Mouse (Mus musculus): ENCODE data around the gene Syt14.

Gene Syt14

DNA sequence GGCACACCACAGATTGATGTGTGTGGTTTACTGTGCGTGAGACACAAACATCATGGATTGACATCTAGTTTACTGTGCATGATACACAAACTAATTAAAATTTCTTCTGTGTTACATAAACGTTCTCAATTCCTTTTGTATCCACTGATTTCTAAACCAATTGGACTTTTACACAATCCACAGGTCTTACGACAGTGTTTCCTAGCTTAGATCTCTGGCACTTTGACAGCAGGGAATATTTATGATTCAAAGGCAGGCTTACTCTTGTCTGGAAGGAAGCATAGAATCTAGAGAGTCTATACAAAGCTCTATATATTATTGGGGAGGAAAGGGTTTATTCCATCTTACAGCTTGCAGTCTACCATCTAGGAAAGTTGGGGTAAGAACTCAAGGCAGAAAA, 171.1 kb downstream of the Syt14 start:
- no peak for DNase-seq (ENCODE audit: low read depth, low spot score)

DNA sequence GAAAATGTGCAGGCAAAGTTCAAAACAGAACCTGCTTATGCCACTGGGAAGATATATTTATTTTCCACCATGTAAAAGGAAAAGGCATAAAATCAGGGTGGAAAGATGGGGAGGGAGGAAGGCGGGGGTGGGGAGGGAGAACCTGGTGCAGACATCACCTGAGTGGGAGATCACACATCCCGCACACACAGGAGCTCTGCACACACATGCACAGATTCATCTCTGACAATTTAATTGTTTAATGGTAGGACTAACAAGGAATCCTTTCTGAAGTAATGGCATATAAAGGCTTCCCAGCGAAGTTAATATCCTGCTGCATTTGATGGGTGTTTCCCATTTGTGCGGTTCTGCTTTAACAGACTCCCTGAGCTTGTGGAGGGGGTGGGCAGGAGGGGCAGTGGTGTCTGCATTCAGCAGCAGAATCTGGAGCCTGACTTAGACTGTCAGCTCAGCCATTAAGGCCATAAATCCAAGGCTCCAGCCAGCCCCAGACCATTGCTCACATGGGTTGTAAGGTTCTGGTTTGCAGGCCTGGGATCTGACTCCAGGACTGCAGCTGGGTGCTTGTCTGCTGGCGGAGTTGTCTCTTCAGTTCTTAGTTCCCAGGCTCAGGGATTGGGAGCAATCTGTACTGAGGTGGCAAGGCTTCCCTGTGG, 174.1 kb downstream of the Syt14 start:
- no peak for DNase-seq (ENCODE audit: low read depth, low spot score)

DNA sequence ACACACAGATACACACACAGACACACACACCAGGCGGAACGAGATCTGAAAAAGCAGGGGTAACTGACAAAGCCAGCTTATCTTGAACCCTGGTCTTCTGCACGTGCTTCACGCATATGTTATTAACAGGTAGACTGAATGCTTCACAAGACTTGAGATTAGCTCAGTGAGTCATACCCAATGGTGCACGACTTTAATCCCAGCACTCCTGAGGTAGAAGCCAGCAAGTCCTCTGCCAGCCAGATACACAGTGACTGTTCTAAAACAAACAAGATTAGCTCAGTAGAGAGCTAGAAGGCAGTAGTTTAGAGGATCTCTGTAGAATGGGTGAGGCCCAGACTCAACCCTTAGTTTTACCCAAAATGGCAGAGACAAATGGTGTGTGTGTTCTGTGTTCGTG, 175.3 kb downstream of the Syt14 start:
- DNase-seq (ENCODE audit: low read depth, low spot score) = no peak

DNA sequence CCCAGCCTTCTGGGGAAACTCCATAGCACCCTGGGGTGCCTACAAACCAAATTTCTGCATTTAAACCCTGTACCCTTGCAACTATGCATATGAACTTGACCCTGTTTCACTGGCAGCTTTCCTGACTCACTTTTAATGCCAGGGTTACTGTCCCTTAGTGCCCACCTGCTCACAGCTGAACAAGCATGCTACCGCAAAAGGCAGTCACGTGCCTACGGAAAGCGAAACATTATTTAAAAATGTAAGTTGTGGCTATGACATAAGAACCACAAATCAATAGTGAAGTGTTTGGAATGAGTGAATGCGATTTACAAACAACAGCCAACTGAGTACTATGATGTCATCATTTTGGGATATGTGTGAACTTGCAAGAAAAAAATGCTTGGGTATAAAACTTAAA, 178.0 kb downstream of the Syt14 start:
- DNase-seq (ENCODE audit: low read depth, low spot score) = no peak

DNA sequence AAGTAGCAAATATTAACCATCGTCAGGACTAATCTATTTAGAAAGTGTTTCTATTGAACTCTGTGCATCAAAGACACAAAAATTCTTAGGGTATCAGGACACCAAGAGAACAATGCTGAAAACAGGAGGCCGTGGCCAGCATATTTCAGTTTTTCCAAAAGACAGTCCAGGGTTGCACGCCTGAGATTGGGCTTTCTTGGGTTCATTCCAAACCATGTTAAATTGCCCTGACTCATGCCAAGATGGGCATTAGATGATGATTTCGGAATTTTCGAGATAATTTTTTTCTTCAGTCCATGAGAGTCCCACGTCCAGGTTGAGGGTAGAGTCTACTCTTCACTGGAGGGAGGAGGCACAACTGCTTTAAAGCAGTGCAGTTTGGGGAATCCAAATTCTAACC, 178.6 kb downstream of the Syt14 start:
- no peak for DNase-seq (ENCODE audit: low read depth, low spot score)

DNA sequence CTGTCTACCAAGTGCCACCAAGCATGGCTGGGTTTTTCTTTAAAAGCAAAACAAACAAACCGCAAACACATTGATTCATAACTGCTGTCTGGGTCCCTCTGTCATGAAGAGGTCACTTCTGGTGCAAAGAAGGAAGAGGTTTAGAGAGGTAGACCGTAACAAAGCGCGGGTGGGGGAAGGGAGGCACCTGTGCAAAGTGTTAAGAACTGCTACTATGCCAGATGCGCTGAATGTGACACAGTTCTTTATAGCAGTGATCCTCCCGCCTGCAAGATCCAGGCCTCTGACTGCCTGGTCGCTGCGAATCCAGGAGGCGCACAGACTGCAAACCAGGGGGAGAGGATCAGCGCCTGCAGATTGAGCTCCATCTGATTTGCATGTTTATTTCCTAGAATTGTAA, 179.2 kb downstream of the Syt14 start:
- DNase-seq (ENCODE audit: low read depth, low spot score) = no peak

DNA sequence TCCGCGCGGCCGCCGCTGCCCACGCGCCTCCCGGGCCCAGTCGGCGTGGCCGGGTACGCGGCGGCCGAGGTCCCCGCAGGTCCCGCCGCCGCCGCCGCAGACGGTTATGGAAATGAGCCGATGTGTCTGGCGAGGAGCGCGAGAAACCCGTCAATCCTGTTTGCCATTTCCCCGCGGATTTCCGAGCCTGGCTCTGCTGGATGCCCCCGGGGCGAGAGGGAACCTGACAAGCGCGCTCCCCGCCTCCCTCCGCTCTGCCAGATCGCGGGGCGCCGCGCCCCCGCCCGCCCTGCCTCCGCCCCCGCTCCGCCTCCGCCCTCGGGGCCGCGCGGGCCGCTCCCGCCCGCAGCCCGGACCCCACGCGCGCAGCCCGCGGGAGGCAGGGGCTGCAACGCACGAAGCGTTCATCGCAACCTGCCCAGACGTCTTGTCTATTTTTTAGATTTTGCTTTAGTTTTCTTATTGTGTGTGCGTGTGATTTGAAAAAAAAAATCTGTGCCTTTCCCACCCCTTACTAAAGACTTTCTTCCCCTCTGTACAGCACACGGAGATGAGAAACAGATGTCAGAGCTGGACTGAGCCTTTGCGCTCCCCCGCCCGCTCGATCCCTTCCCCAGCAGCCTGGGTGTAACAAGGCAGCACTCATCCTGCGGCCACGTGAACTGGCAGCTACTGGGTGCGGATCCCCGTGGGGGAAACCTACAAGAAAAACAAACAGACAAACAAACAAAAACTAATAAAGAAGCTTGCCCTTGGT, 179.9 kb downstream of the Syt14 start, which contains the start of gene Sertad4:
Gene Sertad4 (minus strand): TSS at position 283 of the 757 bp plus-strand sequence.
- DNase-seq (ENCODE audit: low read depth, low spot score) = no peak

DNA sequence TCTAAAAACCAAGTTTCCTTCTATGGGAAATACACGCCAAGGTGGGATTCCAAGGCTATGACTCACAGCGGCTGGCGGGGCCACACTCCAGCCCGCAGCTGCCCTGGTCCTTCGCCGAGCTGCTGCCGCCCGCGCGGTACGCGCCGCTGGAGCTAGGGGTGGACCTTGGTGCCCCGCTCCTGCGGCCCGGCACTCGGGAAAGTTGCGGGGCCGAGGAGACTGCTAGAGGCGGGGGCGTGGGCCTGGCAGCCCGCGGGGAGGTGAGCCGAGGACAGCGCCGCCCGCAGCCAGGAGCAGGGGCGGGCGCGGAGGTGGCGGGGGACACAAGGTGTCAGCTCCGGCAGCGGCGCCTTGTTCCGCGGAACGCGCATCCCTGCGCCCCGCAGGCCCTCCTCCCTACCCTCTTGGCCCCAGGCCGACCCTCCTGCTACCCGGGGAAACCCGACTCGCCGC, 180.7 kb downstream of the Syt14 start:
- no peak for DNase-seq (ENCODE audit: low read depth, low spot score)

DNA sequence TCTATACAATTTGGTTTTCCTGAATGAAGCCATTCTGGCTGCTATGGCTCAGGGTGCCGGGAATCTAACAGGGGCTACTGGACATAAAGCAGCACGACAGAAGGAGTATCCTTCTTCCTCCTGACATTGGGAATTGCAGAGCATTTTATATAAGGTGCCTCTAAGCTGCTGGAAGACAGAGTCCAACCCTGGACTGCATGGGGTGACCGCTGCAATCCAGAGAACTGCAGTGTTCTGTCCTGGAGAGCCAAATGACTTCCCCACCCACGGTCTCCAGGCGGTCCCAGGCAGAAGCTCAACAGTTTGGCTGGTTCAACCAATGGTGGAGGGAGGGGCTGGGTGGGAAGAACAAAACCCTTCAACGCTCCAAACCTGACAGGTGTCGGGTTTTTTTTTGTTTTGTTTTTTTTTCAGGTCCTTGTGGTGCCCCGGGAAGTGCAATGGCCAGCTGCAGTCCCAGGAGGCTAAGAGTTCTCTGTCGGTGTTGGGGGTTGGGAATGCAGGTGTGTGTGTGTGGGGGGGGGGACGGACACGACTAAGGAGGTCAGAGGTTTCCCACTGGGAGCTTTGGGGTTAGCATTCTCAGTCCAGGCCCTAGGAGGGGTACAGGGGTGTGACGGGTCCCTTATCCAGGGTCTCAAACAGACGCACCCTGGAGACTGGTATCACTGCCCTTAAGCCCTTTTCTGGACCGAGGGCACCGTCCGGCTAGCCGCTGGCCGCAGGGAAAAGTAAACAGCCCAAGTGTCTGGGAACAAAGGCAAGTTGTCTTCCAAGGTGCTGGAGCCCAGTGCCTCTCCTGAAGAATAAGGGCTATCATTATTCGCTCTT, 181.4 kb downstream of the Syt14 start:
- no peak for DNase-seq (ENCODE audit: low read depth, low spot score)

DNA sequence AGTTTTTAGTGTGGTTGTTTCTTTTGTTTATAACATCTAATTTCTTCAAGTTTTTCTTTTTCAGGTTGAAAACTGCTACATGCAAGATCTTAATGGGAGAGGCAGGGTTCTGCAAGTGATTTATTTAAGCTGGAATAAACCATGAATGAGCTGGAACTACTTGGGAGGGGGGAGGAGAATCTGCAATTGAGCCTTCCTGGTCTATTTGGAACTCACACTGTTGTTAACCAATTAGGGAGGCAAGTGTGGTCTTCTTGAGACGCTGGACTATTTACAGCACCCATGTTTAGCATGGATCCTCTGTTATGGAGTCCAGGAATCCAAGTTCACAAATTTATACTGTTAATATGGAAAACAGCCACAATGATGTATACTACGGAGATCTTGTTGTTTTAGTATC, 182.1 kb downstream of the Syt14 start:
- DNase-seq (ENCODE audit: low read depth, low spot score) = no peak

DNA sequence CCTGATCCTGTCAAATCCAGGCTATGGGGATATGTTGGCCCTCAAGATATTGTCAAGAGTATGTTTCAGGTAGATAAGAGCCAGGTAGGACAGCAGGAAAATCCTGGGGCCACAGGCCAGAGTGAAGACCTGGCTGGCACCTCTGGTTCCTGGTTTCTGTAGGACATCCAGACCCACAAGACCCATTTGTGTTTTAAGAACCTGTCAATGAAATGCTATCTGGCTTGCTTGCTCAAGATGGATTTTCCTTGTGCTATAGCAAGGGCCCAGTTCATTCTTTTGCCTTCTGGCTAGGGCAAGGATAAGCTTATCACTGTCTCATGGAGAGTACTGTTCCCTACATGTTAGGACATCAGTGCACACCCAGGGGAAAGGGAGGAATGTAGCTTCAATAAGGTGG, 183.5 kb downstream of the Syt14 start:
- no peak for DNase-seq (ENCODE audit: low read depth, low spot score)

DNA sequence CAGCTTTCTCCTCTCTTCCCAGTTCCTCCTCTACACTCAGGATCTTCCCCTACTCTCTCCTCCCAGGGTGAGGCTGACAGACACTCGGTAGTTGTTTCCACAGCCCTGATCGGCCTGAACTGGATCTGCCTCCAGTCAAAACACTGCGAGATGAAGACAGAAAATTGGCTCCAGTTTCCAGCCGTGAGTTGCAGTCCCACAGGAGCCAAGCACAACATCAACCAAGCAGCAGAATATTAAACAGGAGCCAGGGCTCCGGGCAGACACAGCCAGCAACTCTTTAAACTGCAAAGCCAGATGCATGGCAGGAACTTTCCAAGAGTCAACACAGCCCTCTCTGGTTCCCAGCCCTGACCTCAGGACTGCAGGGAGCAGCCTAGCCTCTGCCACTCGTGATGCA, 183.9 kb downstream of the Syt14 start:
- DNase-seq (ENCODE audit: low read depth, low spot score) = no peak

DNA sequence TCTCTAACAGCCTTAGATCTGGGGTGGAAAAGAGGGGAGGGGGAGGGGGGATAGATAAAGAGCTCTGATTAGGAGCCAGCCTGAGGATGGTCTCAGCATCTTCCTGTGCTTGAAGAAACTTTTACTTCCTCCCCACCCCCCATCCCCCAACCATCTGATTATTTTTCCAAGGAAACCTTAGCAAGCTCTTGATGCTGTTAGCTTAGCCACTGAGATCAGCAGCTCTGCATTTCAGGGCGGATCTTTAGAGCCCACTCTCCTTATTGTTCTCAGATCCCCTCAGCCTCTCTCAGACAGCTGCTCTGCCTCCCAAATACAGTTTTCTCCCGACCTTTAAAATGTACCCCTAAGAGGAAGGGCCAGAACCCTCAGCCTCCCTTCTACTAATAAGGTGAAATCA, 184.4 kb downstream of the Syt14 start:
- no peak for DNase-seq (ENCODE audit: low read depth, low spot score)

DNA sequence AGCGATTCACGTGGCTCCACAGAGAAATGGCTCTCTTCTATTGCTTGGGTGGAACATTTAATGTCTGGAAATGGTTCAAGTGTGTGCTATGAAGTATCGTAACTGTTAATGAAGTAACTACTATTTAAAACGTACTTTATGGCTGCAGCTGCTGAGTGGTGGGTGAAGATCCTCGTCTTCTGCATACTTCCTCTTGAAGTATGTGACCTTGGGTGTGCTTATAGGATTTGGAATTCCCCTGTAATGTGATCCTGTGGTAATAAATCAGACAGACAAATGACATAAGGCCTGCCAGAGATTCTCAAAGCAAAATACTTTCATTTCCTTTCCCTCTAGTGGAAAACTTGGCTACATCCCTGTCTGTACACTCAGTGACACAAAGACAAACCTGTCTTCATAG, 186.0 kb downstream of the Syt14 start:
- no peak for DNase-seq (ENCODE audit: low read depth, low spot score)

DNA sequence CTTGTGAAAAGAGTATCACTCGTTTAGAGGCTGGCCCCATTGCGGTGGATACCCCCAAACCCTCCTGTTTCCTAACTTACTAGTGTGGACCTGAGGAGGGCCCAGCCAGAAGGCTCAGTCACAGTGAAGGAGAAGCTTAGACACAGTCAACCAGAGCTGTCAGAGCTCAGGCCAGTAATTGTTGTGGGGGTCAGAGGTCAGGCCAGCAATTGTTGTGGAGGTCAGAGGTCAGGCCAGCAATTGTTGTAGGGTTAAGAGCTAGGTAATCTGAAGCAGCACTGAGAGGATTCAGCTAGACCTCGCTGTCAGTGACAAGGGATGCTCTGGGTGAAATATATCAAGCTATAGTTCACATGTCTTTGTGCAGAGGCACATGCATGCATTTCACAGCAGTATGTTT, 188.3 kb downstream of the Syt14 start:
- no peak for DNase-seq (ENCODE audit: low read depth, low spot score)
